Mouse (Mus musculus) spleen, adult 12 weeks (tissue): Measurements from ENCODE around the gene Gm10198.

Experiments used
- DNase-seq: peaks from one replicate; pipeline ENCODE4 v3.0.0; 2022; ENCODE audit warnings: low spot score

Gm10198 gene

DNA sequence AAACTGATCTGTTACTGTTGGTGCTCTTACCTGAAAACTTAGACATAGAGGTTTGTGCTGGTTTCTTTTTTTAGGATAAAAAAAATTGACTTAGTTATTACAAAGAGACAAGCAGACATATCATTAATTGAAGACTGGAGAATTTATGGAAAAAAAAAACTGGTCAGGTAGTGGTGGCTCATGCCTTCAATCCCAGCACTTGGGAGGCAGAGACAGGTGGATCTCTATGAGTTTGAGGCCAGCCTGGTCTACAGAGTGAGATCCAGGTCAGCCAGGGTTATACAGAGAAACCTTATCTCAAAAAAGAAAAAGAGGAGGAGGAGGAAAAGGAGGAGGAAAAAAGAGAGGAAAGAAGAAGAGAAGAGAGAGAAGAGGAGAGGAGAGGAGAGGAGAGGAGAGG lies at the start of gene Gm10198:
Gm10198 (plus strand) TSS at position 301 of the 400 bp plus-strand sequence.
- no peak for DNase-seq

DNA sequence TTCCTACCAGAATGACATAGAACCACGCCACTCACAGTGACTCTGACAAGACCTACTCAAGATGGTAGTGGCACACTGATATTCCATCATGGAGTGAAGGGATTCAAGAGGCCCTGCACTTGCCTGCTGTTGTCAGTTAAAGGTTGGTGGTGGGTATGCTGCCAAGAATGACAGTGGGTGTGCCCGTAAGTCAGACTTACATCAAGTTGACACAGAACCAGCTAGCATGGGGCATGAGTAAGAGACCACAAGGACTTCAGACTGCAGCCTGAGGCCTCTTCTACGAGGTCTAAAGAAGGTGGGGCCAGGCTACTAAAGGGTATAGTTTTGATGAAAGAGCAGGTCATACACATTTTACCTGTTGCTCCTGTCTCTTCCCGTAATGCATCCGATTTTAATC lies 47.3 kb upstream of the Gm10198 start:
- no peak for DNase-seq

DNA sequence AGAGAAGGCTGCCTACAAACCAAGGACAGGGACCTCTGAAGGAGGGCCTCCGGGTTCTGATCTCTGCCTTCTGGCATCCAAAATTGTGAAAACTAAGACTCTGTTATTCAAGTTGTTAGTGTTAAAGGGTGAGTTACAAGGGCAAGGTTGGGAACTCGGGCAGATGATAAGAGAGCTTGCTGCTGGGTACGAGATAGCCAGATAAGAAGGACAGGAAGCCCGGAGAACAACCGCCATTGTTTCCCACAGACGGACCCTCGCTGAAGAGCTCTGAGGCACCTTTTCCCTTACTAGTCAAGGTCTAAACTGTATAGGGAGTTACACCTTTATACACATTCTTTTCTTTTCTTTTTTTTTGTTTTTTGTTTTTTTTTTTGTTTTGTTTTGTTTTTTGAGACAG lies 39.8 kb upstream of the Gm10198 start:
- DNase-seq, result no peak

DNA sequence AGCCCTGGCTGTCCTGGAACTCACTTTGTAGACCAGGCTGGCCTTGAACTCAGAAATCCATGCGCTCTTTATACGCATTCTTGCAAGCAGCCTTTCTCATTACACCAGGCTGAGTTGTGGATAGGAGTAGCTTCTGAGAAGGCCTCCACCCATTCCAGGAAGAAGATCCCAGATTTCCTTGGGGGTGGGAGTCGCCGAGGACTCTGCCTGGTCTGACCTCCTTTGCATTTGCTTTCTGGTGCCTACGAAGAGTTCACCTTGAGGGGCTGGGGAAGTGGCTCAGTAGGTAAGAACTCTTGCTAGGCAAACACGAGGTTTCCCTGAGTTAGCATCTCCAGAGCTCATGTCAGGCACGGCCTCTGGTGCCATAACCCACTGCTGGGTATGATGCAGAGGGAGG lies 39.4 kb upstream of the Gm10198 start:
- no peak for DNase-seq

DNA sequence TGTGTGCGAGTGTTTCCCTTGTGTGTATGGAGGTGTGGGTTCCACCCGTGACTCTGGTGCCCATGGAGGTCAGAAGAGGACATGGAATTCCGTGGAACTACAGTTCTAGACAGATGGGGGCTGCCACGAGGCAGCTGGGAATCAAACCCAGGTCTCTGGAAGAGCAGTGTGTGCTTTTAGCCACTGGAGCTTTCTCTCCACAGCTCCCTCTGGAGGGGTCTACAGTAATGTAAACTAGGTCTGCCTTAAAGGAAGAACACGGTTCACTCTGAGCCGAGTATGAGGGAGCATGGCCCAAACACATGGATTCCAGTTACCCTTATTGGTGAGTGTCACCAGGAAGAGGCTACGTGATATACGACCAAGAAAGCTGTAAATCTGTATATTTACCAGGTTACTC lies 38.6 kb upstream of the Gm10198 start:
- no peak for DNase-seq

DNA sequence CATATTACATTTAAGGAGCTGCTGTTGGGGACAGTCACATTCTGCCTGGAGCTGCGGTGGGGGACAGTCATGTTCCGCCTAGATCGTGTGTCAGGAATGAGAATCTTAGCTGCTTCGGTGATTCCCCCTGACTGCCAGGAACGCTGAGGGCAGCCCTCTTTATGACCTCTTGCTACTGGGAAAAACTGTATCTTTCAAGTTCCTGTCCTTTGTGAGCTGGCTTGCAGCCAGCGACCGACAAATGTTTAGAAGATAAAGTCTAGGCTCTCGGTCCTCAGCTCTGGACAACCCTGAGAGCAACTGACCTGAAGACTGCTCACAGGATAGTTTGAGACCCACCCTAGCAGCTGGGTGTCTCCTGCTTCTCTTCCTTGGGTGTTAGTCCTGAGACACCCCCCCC lies 37.3 kb upstream of the Gm10198 start:
- DNase-seq, result peak; percentile 68

DNA sequence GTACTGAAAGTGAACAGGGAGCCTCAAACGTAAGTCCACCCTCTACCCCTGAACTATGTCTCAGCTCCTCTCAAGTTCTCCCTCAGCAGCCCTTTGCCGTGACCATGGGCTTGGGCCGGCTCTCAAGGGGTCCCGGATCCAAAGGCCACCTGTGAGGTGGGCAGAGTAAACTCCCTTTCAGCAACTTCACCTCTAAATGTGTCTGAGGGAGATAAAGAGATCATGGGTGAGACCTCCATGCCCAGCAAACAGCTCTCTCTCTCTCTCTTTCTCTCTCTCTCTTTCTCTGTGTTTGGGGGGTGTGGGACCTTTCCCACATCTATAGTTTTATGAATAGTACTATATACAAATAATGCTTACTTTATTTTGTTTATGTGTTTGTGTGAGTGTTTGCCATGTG lies 36.2 kb upstream of the Gm10198 start:
- DNase-seq, result no peak

DNA sequence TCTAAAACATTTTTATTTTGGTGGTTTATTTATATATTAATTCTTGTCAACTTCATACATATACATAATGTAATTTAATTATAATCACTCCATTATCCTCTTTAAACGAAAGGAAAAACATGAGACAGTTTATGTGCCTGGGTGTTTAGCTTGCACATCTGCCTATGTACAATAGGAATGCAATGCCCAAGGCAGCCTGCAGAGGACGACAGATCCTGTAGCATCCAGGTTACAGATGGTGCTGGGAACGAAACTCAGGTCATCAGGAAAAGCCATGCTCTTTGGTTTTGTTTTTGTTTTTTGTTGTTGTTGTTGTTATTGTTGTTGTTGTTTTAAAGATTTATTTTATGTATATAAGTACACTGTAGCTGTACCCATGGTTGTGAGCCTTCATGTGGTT lies 32.4 kb upstream of the Gm10198 start:
- no peak for DNase-seq

DNA sequence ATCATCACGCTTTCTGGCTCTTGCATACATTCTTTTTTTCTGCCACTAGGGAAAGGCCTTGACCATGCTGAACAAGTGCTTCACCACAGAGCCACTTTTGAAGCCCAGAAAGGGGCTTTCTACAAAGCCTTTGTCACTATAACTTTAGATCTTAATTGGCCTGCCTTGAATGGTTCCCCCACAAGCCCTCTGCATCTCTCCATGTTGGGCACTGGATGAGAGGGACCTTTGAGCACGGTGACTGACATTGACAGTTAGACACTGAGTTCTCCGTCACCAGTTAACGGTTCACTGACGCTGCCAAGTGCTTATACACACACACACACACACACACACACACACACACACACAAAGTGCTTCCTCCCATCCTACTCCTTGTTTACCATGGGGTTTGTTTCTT lies 30.0 kb upstream of the Gm10198 start:
- DNase-seq, result no peak

DNA sequence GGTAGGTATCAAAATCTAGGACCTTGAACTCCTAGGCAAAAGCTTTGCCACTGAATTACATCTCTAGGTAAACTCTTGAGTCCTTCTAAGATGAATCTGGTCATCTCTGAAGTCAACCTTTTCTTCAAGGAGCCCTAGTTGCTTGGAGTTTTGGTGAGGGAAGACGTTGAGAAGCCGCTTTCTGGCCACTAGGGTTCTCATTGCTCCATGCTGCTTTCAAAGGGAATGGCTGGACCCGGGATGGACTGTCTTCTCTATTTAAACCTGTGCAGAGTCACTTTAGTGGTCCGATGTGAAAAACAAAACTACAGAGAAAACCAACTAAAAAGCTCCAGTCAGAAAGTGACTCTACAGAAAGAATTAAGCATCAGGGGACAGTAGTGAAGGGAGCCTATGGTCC lies 18.4 kb upstream of the Gm10198 start:
- no peak for DNase-seq

DNA sequence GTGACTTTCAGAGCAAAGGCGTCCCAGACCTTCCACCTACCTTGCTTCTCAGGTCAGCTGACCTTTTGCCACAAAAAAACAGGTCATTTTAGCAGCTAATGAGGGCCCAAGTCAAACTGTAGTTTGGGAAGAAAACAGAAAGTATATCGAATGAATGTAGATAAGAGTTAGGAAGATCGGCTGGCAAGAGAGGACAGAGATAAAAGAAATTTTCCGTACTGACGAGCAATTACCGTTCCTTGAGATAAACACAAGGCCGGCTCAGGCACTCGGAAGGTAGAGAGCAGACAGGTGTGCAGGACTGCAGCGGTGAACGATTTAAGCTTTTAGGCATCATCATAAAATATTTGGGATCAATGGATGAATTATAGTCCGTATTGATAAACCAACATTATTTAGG lies 15.4 kb upstream of the Gm10198 start:
- no peak for DNase-seq

DNA sequence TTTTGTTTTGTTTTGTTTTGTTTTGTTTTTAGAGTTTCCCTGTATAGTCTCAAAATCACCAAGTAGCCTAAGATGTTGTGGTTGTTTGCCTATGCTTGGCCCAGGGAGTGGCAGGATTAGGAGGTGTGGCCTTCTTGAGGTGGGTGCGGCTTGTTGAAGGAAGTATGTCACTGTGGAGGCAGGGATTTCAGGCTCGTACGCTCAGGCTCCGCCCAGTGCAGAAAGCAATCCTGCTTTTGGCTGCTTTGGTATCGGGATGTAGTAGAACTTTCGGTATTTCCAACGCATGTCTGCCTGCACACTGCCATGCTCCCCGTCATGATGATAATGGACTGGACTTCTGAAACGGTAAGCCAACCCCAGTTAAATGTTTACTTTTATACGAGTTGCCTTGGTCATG lies 12.5 kb upstream of the Gm10198 start:
- DNase-seq, result no peak

DNA sequence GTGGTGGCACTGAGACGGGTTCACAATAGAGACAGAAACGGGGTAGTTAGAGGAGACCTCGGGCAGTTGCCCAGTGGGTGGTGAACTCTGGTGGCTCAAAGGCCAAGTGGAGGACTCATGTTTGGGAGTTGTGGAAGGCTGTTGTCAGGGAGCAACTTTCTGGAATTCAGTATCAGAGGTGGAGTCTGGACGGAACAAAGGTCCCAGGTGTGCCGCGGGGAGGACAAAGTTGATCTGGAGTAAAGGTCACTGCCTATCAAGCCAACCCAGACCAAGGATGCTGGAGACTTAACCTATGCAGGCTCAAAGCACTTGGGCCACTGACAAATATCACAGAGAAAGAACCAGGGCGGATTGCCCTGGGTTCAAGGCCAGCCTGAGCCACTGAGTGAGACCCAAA lies 5.5 kb downstream of the Gm10198 start:
- no peak for DNase-seq

DNA sequence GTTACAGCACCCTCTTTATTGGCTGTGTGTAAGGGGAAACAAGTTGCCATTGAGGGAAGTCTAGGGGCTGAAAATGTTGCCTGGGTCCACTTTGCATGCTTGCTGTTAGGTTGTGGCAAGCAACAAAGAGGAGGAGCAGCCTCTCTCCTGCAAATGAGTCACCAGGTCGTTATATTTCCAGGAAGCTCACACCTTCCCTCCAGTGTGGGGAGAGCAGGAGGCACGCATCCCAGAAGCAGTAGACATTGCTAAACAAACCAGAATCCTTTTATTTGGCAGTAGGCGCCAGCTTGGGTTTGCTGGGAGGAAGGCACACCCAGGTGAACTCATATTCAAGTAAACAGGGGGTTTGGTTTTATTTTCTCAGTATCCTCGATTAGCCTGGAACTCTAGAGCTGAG lies 8.8 kb downstream of the Gm10198 start:
- no peak for DNase-seq

DNA sequence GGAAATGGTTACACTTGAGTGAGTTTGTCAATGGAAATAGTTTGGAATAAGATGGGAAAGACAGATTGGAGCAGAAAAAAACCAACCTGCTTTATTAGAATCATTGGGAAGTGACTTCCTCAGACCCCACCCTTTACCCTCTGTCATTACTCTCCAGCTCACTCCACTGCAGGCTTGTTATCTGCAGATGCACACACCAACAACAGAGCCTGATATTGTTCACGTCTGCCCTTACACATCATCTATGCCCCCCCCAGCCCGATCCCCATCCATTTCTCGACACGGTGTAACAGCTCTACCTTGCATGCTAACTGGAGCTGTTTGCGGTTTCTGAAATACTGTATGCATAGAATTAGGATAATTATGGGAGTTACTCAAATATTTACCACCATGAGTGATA lies 12.2 kb downstream of the Gm10198 start:
- no peak for DNase-seq

DNA sequence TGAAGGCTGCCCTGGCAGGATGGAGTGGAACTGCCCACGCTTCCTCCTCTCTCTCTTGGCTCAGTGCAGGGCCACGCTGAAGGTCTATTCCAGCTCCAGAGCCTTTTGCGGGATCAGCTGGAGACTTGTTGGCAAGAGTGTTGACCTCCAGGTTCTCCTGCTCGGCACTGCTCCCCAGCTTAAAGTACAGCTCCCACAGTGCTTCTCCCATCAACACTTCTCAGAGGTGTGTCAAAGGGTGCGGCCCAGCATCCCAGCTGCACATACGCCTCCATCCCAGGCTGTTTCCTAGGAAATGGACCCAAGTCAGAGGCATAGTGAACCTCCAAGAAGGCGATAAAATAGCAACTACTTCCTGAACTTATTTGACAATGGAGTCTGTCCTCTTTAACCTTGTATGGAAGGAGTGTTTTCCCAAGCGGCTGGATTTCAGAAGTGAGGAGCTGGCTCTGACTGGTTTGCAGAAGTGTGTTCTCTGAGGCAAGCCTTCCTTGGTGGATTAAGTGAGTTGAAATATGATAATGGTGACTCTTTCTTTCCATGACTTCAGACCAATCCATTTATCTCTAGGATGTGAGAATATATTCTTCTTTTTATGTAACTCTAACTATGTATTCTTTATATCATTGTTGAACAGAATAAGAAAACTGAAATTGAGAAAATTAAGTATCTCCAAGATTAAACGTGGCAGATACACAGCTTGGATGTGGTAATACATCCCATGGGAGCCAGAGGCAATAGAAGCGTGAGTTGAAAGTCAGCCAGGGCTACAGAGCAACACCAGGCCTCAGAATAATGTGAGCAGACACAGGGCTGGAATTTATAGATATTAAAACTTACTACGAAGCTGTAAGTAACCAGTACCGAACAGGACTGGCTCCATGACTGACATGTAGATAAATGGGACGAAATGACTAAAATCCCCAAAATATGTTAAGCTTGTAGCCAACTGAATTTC lies 23.9 kb downstream of the Gm10198 start:
- no peak for DNase-seq

DNA sequence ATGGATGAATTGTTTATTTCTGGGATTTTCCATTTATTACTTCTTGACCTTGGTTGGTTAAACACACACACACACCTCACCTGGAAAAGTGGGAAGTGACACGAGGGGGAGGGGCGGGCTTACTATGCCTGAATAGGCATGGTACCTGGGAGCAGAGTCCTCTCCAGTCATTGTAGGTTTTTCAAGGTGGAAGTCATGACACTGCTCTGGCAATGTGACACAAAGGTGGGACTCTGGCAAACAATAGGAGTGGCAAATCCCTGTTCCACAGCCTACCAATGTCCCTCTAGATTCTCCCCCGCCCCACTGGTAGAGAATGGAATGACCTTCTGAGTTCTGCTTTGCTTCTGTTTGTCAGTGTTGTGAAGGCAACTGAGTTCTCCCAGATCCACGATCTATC lies 27.8 kb downstream of the Gm10198 start:
- no peak for DNase-seq

DNA sequence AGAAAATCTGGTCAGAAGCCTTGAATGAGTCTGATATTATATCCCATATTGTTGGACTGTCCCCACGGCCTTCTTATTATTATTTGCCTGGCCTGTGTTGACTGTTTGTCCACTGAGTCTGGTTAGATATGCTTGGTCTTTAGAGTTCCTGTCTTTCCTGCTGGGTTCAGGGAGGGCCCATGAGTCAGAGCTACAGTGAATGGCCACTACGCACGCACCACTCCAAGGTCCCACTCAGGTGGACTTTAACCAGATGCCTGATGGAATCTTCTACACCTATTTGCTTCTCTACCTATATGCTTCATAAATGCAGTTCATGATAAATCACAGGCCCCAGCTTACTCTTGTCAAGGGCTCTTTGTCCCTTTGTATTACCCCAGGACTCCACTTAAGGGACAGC lies 29.8 kb downstream of the Gm10198 start:
- DNase-seq, result no peak

DNA sequence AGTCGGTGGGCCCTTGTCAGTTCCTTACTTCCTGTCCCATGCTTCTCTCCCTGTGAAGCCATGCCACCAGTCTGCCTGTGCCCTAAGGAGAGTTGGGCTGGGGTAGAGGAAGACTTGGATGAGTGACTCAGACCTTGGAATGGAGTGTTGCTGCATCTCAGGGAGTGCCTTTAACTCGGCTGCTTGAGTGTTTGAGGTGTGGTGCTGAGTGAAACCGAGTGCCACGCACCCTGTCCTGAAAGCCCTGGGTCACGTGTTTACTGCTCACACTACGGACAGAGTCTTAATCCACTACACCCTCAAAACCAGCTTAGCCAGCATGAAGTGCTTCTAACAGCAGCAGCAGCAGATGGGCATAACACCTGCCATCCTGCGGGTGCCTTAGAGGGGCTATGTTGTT lies 30.5 kb downstream of the Gm10198 start:
- no peak for DNase-seq

DNA sequence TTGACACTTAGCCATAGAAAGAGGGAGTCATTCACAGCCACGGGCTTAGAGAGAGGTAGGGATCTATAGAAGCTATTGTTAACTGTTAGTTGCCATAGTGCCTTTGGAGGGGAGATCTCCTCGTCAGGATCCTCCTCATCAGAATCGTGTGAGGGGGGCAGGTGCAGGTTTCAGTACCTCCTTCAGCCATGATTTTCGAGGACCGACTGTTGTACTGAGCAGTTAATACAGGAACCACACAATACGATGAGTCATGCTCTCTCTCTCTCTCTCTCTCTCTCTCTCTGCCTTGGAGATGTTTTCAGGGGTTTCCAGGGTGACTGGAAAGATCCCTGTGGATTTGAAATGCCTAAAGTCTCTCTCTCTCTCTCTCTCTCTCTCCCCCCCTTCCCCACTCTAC lies 31.5 kb downstream of the Gm10198 start:
- DNase-seq, result no peak

DNA sequence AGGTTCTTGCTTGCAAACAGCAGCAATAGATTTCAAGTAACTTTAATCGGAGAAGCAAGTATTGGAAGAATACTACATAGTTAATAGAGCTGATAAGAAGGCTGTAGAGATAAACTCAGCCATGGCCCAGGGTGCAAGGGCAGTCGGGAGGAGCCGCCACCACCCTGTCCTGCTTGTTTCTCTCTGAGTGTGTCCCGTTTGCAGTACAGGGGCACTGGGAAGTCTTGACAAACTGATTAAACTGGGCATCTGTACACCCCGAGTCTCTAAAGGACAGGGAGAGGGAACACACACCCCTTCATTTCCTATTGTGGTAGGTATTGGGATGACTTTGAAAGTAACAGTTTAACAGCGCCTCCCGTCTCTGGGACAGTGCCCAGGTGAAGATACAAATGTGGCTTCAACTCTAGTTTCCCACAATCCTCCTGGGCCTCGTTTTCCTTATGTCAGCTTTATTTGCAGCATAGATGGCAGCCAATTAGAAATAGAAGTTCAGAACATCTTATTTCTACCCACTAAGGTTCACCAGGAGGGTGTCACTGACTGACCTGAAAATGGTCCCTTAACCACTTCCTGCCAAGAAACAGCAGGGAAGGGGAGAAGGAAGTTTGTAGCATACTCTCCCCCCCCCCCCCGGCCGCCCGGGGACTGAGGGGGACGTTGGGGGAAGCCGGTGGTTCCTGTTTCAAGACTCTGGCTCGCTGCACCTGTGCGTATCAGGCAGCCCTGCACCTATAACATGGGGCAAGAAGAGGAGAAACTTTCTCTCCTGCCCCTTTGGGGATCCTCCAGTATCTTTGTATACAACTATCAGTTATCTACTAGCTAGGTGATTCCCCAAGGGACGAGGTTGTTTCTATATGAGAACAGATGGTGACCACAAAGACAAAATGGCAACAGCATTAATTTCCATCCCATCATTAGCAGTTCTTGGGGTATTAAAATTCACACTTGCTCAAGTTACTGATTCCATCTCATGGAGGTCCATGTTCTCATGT lies 41.9 kb downstream of the Gm10198 start:
- DNase-seq, result no peak

DNA sequence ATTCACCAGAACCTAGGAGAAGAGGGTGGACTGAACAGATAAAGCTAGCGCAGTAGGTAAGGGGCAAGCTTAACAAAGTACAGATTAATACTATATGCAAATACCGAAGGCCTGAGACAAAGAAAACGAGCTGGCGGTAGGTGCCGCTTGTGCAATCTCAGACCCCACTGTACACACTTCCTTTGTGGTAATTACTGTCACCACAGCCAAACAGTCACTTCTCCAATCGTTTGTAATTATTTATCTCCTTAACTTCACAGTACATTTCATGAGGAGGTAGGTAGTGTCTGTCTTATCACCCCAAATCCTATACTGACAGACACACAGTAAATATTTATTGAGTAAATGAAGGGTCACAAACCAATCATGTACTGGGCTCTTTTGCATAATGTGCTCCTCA lies 47.7 kb downstream of the Gm10198 start:
- DNase-seq, result no peak
